Mouse (Mus musculus) E14TG2a.4 (cell line): ENCODE measurements around the gene Plaa.

Source experiments
- H3K27me3 ChIP-seq: 2 replicates; pipeline ENCODE4 v1.6.1; 2014; ENCODE audit warnings: low read length, control low read depth; ENCODE audit not compliant: insufficient read depth
- H3K36me3 ChIP-seq: 2 replicates; pipeline ENCODE4 v1.6.1; 2014; ENCODE audit warnings: low read length, control low read depth; ENCODE audit not compliant: insufficient read depth
- H3K4me1 ChIP-seq: replicated peaks from 2 replicates; pipeline ENCODE4 v1.6.1; 2014; ENCODE audit warnings: low read depth, low read length, control low read depth
- H3K4me3 ChIP-seq: replicated peaks from 2 replicates; pipeline ENCODE4 v1.5.1; 2014; ENCODE audit warnings: mild to moderate bottlenecking, low read length
- H3K9me3 ChIP-seq: 2 replicates; pipeline ENCODE4 v1.6.1; 2014; ENCODE audit warnings: low read length, control low read depth
- CTCF ChIP-seq: conservative IDR thresholded peaks from 2 replicates; pipeline ENCODE4 v1.5.1; 2014; ENCODE audit warnings: low read length
- NANOG ChIP-seq: IDR thresholded peaks from 2 replicates; pipeline ENCODE4 v1.6.1; 2014; ENCODE audit warnings: borderline replicate concordance, low read length, mixed read lengths
- POU5F1 ChIP-seq: IDR thresholded peaks from 2 replicates; pipeline ENCODE4 v1.6.1; 2014; ENCODE audit warnings: low read length, borderline replicate concordance

Gene Plaa

GRCm38 (mm10) chr4:94560316-94560715 is 42.7 kb downstream of the Plaa start:
- Histone ChIP-seq H3K4me1 (peaks cover 12% of the 10 kb centered on the region), H3K27me3 (no peaks in the 10 kb centered on the region), H3K9me3 (no peaks in the 10 kb centered on the region), H3K4me3 (no peak overlapping the region), H3K36me3 (no peaks in the 10 kb centered on the region)
- TF ChIP-seq POU5F1 = no peak

- TF ChIP-seq POU5F1 (no peak), CTCF (no peak), NANOG (no peak)
- no peak overlapping the region for H3K4me3 ChIP-seq
Observed at GRCm38 (mm10) chr4:94559266-94559665, 43.8 kb downstream of the Plaa start.

GRCm38 (mm10) chr4:94557145-94557544 is 45.9 kb downstream of the Plaa start:
- Histone ChIP-seq H3K4me1 (peaks cover 16% of the 10 kb centered on the region), H3K4me3 (peak overlapping the region; percentile 94), H3K36me3 (no peaks in the 10 kb centered on the region), H3K9me3 (no peaks in the 10 kb centered on the region), H3K27me3 (no peaks in the 10 kb centered on the region)
- TF ChIP-seq NANOG = no peak
- no peak for TF ChIP-seq CTCF
- no peak for TF ChIP-seq POU5F1

More at GRCm38 (mm10) chr4:94559266-94559665, 43.8 kb downstream of the Plaa start:
- peaks cover 16% of the 10 kb centered on the region for H3K4me1 ChIP-seq
- no peaks in the 10 kb centered on the region for H3K36me3 ChIP-seq
- H3K27me3 ChIP-seq = no peaks in the 10 kb centered on the region
- H3K9me3 ChIP-seq = no peaks in the 10 kb centered on the region

DNA sequence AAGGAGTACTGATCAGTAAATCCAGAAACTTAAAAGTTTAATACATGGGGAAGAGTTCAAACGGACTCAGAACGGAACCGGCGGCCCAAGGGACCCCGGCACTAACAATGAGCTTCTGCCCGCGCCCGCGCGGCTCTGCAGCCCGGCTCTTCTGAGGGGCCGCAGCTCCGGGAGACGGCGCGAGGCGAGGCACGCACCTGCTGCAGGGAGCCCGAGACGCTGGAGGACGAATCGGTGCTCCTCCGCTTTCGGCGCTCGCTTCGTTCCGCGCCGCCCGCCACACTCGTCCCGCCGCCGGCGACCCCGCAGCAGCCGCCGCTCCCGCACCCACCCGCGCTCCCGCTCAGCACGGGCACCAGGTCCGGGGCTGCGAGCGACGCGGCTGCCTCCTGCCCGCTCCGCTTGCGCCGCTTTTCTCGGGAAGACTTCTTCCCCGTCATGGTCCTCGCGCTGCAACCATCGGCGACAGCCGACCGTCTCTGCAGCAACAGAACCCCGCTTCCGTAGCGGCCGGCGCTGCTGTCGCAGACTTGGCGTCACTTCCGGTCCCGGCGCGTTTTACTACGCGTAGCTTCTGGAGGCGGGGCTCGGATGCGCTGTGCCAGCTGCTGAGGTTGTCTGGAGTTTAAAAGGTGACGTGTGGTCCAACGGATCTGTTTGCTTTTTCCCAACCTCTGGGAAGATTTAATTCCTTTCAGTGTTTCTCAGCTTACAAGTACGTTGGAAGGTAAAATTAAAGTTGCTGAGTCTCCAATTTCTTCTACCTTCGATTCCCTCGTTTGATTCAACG is 46.6 kb downstream of the Plaa start, which contains the start of the genes Gm10306 and Caap1:
Gm10306 (plus strand) TSS at position 282 of the 790 bp plus-strand sequence.
Caap1 (minus strand) TSS at position 532 of the 790 bp plus-strand sequence.
- H3K4me1 ChIP-seq = peaks cover 16% of the 10 kb centered on the region
- TF ChIP-seq POU5F1 (no peak), NANOG (no peak), CTCF (no peak)
- no peaks in the 10 kb centered on the region for H3K36me3 ChIP-seq
- no peaks in the 10 kb centered on the region for H3K27me3 ChIP-seq
- no peaks in the 10 kb centered on the region for H3K9me3 ChIP-seq
- peak within 1 kb of the TSS; percentile 94 for H3K4me3 ChIP-seq

DNA sequence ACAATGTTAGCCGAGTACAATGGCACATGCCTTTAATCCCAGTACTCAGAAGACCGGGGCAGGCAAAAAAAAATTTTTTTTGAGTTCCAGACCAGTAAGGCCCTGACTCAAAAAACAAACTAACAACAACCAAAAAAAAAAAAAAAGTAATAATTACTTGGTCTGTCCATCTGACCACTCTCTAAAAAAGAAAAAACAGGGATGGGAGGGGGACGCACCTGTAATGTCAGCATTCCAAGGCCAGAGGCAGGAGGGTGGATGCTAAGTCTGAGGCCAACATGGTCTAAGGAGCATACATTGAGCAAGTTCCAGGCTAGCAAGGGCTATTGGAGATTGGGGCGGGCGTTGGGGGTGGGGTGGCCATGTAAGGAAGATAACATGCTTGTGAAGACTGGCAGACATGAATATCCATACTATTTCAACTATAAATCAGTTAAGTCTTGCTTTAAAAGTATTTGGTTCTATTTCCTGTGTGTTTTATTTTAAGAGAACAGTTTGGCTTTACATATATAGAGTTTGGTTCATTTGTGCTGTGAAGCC is 48.0 kb downstream of the Plaa start:
- no peak for TF ChIP-seq CTCF
- H3K36me3 ChIP-seq = 0 out of 2 replicates have a peak, but pooled peaks cover 3% of the 10 kb centered on the region

DNA sequence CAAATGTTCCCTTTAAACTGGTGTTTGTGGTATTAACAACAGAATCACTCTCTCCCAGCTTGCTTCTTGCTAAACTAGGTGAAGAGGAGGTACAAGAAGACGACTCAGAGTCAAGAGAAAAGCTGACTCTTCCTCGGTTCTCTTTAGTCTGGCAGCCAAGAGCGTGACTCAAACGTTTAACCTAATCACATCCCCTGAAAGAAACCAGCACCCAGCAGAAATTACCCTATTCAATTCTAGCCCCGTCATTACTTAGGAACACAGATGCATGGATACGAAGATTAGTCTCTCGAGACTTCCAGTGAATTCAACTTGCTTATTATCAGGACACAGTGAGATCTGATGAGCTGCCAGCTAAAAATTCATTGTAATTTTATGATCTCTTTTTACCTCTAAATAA is 58.7 kb downstream of the Plaa start:
- Histone ChIP-seq H3K4me1 (no peaks in the 10 kb centered on the region; the same call in 1 of the 2 replicates), H3K4me3 (no peak overlapping the region), H3K27me3 (no peaks in the 10 kb centered on the region), H3K9me3 (no peaks in the 10 kb centered on the region), H3K36me3 (peaks cover 39% of the 10 kb centered on the region)
- TF ChIP-seq NANOG (no peak), POU5F1 (no peak), CTCF (no peak)

More for the DNA sequence above, 48.0 kb downstream of the Plaa start:
- no peaks in the 10 kb centered on the region for H3K9me3 ChIP-seq
- peak overlapping the region; percentile 94; the same call in 1 of the 2 replicates for H3K4me3 ChIP-seq
- no peaks in the 10 kb centered on the region for H3K27me3 ChIP-seq
- H3K4me1 ChIP-seq = peaks cover 16% of the 10 kb centered on the region

- no peaks in the 10 kb centered on the region; the same call in 1 of the 2 replicates for H3K4me1 ChIP-seq
- H3K9me3 ChIP-seq = no peaks in the 10 kb centered on the region
- H3K4me3 ChIP-seq = no peak overlapping the region
- TF ChIP-seq CTCF = peak; percentile 61
- no peak for TF ChIP-seq POU5F1
- no peak for TF ChIP-seq NANOG
- H3K36me3 ChIP-seq = peaks cover 51% of the 10 kb centered on the region
- H3K27me3 ChIP-seq = no peaks in the 10 kb centered on the region
Observed at GRCm38 (mm10) chr4:94543041-94543440, 60.0 kb downstream of the Plaa start.

DNA sequence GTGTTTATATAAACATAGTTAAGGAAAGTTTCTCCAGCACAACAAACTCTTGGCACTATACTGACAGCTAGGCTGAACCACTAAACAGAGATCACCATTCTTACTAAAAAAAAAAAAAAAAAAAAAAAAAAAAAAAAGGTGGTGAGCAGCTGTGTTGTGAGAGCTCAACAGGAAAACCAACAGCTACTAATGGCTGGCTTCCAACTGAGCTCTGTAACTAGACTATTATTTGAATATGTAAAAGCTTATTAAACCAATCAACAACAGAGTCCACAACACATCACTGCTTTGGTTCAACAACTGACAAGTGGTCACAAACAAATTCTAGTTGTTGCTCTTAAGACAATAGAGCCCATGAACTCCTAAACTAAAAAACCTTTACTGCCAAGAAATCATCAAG is 69.8 kb downstream of the Plaa start:
- no peak overlapping the region for H3K4me3 ChIP-seq
- peaks cover 26% of the 10 kb centered on the region; the same call in 1 of the 2 replicates for H3K36me3 ChIP-seq
- no peaks in the 10 kb centered on the region for H3K9me3 ChIP-seq
- no peak for TF ChIP-seq CTCF
- H3K4me1 ChIP-seq = no peaks in the 10 kb centered on the region
- H3K27me3 ChIP-seq = no peaks in the 10 kb centered on the region
